Mouse (Mus musculus): Measurements from ENCODE around the gene Tmem39b.

DNA sequence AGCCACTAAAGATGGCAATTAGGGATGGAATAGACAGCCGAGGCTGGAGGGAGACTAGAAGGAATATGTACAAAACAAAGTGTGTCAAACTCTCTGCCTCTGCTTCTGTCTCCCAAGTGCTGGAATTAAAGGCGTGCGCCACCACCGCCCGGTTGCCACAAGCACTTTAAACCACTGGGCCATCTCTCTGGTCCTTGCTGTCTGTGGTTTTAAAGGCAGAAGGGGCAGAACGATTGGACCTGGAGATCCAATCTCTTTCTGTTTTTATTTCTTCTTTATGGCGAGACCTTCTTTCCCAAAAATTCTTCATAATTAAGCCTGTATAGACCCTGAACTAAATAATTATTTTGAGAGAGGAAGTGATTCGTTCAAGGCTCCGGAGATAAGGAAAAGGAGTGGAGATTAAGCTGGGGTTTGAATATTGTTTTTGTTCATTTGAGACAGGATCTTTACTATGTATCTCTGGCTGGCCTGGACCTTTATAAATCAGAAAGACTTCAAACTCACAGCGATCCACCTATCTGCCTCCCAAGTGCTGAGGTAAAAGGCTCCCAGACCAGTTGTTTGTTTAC lies 23.7 kb downstream of the Tmem39b start:
- no peak for TF ChIP-seq GATA1 (IDR thresholded peaks at IDR 0.05; ENCODE audit: low read length)
- TF ChIP-seq TAL1 (IDR thresholded peaks at IDR 0.05; ENCODE audit: low read length), result no peak

Data from erythroblast, embryonic 14.5 days (primary cell).